Mouse (Mus musculus): ENCODE measurements around the gene Slc25a17.

GRCm38 (mm10) chr15:81360345-81361021 is at the start of gene Slc25a17:
- no peak for TF ChIP-seq CTCF (conservative IDR thresholded peaks at IDR 0.05; ENCODE audit: low read length)
- TF ChIP-seq POU5F1 (IDR thresholded peaks at IDR 0.05; ENCODE audit: borderline replicate concordance, low read length) = no peak
- 0 out of 2 replicates have a peak, but pooled peaks have one; percentile 23 for TF ChIP-seq NANOG (IDR thresholded peaks at IDR 0.05; ENCODE audit: borderline replicate concordance, low read length)
